Mouse (Mus musculus): ENCODE results near the gene Slpi. TPM values are rescaled to one million over a fixed set of nuclear protein-coding genes. Genes with fewer than 3 reads are reported as not detected.
A peak's percentile ranks its signal among the peaks of the same experiment; 100 is the strongest.
"Not testable (repeated sequence)": the region's sequence is repeated elsewhere in the genome, so short reads cannot be mapped to it uniquely, and the experiment has no call there.

The Slpi gene
- total RNA-seq, 2 experiments from 2014 or later = 0.61 to 0.77 TPM

GRCm38 (mm10) chr2:164382971-164383370 lies 5.9 kb downstream of the Slpi start:
- no peak for DNase-seq (ENCODE audit: low spot score in 2 of 2)

DNA sequence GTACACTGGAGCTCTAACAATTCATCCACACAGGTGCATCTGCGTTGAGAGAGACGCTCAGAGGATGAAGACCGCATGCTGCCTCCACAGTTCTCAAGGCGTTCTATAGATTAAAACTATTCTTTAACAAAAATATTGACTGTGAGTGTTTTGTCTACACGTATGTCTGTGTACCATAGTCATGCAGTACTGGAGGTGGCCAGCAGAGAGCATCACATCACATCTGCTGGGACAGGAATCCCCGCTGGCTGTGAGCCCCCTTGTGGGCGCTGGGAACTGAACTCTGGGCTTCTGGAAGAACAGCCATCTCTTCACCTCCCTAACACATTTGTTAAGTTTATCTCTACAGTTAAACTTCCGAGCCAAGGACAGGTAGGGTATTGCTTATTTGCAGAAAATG lies 7.2 kb downstream of the Slpi start:
- DNase-seq (ENCODE audit: low spot score in 2 of 2) = no peak

DNA sequence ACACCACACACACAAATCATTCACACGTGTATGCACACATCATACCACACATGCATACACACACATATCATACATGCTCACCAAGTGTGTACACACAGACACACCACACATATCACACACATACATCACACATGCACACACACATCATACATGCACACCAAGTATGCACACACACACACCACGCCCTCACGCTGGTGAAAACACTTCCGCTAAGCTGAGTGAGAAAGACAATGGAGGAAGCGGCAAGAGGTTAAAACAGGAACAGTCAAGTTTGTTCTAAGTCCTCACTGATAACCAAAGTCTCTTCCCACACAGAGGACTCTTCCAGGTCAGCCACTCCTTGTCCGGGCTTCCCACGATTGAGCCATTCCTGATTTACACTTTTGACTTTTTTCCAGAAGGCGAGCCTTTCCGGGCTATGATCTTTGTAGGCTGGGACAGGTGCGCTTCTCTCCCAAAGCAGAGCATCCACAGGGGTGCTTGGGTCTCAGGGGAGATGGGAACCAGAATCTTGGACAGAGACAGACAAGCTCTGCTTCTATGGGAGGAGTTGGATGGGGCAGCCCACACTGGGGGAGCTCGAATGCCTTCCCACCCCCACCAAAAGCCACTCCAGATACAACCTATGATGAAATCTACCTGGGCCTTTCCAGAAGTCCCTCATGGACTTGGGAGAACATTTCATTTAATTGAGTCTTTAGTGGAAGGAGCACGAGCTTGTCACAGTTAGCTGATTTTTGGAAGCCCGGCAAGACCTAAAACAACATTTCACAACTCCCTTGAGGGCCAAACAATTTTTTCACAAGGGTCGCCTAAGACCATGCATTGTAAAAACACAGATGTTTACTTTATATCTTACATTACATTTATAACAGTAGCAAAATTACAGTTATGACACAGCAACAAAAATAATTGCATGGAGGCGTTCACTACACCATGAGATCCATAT lies 11.1 kb downstream of the Slpi start:
- DNase-seq (ENCODE audit: low spot score in 2 of 2) = no peak

GRCm38 (mm10) chr2:164373187-164373586 lies 15.7 kb downstream of the Slpi start:
- DNase-seq (ENCODE audit: low spot score in 2 of 2) = peak in 1 of 2 experiments; percentile 57

- DNase-seq (ENCODE audit: low spot score in 2 of 2) = no peak
These were observed 16.4 kb downstream of the Slpi start for GRCm38 (mm10) chr2:164372408-164373053.

DNA sequence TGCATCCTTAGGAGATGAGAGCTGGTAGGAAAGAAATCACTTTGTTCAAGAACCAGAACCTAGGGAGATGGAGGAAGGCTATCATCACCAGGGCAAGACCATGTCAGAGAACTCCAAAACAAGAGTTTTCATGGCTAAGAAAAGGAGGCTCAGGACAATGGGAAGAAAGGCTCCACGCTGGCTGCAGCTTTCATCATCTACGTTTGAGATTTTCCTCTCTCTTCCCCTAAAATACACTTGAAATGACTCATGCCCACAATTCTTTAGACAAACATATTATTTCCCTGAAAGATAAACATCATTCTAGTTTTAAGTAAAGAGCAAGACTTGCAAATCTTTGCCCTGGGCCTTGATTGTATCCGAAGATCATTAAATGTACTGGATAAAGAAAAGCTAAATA lies 17.5 kb downstream of the Slpi start:
- no peak for DNase-seq (ENCODE audit: low spot score in 2 of 2)

GRCm38 (mm10) chr2:164368620-164369105 lies 20.2 kb downstream of the Slpi start:
- DNase-seq (ENCODE audit: low spot score in 2 of 2) = no peak

DNA sequence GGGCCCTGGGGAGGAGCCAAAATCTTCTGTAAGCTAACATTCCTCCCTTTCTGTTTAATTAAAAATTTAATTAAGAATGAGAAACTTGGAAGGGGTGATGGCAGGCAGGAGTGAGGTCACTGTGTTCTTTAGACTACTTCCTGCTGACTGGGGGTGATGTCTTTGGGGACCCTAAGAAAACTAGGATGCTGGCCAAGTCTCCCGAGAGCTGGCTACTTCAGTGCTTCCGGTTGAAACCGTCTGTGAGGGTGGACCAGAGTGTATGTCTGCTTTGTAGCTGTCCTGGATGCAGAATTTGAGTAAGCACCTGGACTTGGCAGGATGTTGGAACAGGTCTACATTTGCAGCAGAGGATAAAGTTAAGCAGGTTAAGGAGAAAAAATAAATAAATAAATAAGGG lies 21.9 kb downstream of the Slpi start:
- no peak for DNase-seq (ENCODE audit: low spot score in 2 of 2)

DNA sequence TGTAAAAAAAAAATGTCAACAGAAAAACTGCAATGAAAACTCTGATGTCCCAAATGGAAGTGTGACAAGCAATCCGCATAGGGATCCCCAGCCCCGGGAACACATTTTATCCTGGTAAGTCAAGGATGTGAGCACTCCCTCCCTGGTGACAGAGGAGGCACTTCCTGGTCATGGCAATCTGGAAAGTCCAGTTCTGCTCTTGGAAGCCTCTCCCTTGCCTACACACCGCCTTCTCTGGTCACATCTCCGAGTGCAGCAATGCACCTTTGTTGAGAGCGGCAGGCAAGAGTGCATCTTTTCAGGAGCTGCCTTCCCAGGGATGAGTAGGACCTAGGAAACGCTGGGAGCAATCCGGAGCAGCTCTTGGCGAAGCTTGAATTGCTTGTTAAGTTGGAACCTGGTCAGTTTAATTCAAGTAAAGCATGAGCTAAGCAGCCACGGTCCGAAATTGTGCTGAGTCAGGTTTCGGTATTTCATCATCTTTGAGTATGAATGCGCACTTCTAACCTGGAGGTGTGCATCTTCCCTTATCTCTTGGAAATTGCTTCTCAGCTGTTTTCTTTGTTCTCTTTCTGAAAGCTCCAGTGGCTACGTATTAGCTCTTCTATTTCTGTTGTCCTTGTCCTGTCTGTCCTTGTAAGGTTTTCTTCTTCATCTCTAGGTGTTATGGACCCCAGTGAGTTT lies 27.8 kb downstream of the Slpi start:
- DNase-seq (ENCODE audit: low spot score in 2 of 2) = no peak

DNA sequence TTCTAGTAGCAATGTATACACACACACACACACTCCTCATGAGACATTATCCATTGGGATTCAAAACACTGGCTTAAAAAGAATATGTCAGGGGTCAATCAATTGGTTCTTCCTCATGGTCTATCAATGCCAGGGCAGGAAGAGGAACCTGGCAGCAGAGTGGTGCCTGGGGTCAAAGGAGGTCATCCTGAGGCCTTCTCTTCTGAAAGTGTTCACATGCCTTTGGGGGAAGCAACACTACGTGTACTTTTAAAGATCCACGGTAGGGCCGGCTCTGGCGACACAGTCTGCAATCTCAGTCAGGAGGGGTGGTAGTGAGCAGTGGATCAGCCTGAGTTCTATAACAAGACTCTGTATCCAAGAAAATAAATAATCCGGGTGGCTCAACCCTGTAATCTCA lies 29.2 kb downstream of the Slpi start:
- no peak for DNase-seq (ENCODE audit: low spot score in 2 of 2)

GRCm38 (mm10) chr2:164359031-164359430 lies 29.9 kb downstream of the Slpi start:
- no peak for DNase-seq (ENCODE audit: low spot score in 2 of 2)

DNA sequence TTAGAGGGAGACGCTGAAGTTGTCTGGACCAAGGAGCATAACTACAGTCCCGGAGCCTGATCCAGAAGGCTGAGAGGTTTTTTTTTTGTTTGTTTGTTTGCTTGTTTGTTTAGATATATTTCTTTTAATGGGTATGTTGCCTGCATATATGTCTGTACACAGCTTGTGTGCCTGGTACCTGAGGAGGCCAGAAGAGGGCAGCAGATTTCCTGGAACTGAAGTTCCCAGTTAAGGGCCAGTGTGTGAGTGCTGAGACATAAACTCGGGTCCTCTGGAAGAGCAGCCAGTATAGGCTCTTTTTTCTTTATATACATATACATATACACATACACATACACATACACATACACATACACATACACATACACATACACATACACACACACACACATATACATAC lies 30.5 kb downstream of the Slpi start:
- DNase-seq (ENCODE audit: low spot score in 2 of 2) = no peak

DNA sequence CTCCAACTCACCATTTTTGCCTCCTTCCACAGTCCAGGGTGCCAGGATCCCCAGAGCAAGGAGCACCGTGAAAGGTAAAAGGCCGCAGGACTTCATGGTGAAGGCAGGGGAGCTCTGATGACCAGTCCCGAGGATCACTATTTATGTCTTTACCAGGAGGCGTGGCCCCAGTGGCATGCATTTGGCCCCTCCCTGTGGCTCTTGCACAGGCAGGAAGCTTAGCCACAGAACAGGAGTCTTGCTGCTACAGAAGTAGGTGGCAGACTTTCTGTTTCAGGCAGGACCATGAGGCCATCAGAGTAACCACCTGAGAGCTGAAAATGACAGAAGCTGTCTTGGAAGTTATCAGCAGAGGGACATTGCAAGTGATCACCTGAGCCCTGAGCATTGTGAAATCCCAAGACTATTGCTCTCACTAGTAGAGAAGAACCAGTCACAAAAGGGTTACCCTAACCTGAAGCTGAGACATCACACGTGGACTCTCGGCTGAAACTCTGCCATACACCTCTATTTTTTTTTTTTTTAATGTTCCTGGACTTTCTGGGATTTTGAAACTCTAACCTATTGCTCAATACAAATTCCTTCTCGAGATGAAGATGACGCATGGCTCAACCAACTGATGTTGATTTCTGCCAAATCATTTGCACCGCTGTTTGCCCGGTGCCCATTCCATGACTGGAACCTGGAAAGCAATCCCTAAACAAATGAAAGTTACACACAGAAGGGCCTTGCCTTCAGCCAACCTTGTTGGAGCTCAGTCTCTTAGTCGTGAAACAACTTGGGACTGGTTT lies 32.5 kb downstream of the Slpi start:
- DNase-seq (ENCODE audit: low spot score in 2 of 2) = no peak

DNA sequence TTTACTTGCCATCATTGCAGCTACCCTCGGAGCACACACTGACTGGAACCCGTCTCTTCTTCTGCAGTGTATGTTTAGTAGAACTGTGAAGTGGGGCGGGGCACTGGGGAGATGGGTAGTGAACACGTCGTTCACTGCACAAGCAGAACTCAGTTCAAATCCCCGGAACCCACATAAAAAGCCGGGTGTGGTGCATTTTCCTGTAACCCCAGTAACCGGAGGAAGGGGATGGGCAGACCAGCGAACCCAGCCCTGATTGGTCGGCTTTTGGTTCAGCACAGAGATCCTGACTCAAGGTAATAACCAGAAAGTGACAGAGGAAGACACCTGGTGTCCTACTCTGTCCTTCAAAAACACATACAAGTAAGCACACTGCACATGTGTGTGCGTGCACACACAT lies 35.5 kb downstream of the Slpi start:
- DNase-seq (ENCODE audit: low spot score in 2 of 2) = no peak

DNA sequence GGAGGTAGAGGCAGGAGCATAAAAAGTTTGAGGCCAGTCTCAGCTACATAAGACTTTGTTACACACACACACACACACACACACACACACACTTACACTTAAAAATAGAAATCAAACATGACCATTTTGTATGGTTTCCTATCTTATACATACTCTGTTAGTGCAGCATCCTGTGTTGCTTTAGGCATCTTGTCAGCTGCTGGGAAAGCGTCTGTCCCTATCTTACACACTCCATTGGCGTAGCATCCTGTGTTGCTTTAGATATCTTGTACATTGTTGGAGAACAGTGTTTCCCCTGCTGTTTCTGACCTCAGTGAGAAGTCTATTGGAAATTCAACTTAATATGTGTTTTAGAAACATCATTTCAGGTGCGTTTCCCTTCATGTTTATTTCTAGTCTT lies 36.2 kb downstream of the Slpi start:
- DNase-seq (ENCODE audit: low spot score in 2 of 2) = no peak

- peak in 1 of 2 experiments; percentile 19 for DNase-seq (ENCODE audit: low spot score in 2 of 2)
These were observed 39.9 kb downstream of the Slpi start for GRCm38 (mm10) chr2:164348980-164349379.

DNA sequence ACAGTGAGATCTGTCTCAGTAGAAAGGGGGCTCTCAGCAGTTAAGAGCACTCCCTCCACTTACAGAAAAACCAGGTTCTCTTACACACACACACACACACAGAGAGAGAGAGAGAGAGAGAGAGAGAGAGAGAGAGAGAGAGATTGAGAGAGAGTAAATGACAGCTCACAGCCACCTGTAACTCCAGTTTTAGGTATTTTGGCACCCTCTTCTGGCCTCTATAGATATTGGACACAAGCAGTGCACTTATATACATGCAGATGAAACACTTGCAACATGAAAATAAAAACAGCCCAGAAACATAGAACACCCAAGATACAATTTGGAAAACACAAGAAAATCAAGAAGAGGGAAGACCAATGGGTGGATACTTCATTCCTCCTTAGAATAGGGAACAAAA lies 41.2 kb downstream of the Slpi start:
- DNase-seq (ENCODE audit: low spot score in 2 of 2) = not testable (repeated sequence)

- DNase-seq (ENCODE audit: low spot score in 2 of 2) = not testable (repeated sequence)
These were observed 45.2 kb downstream of the Slpi start for GRCm38 (mm10) chr2:164343732-164344131.

- not testable (repeated sequence) for DNase-seq (ENCODE audit: low spot score in 2 of 2)
These were observed 56.5 kb downstream of the Slpi start, which contains the start of gene Svs5 for GRCm38 (mm10) chr2:164332440-164332839. Gene Svs5, plus strand, starts transcription at chr2:164332740.

- no peak for DNase-seq (ENCODE audit: low spot score in 2 of 2)
These were observed 67.9 kb downstream of the Slpi start for GRCm38 (mm10) chr2:164320983-164321382.

GRCm38 (mm10) chr2:164316451-164316850 lies 72.4 kb downstream of the Slpi start, which contains the start of gene Svs6:
Gene Svs6, plus strand, starts transcription at chr2:164316751.
- not testable (repeated sequence) for DNase-seq (ENCODE audit: low spot score in 2 of 2)

Data from layer of hippocampus, adult 18-20 months (tissue).